Mouse (Mus musculus) limb, embryonic 13.5 days (tissue): ENCODE measurements at regions not wholly inside any gene's neighbourhood (a gene's known extent, or its start where the extent isn't known, plus 50 kb on each side); places are given as distances from the start of the nearest gene placed in this dataset.
A peak's percentile ranks its signal among the peaks of the same experiment; 100 is the strongest.

Source experiments
- ATAC-seq: fragments of 200-750 bp; cut with Nextera tagmentation; 2 replicates; pipeline ENCODE4 v1.8.0; 2017; ENCODE audit warnings: low read depth, moderate number of reproducible peaks, moderate TSS enrichment; ENCODE audit not compliant: low FRiP score
- H3K27ac ChIP-seq: fragments of 300-500 bp; sonication (generic); 2 replicates; pipeline ENCODE4 v1.5.1; 2015; ENCODE audit warnings: inconsistent platforms, mild to moderate bottlenecking, moderate library complexity
- H3K27me3 ChIP-seq: fragments of 300-500 bp; sonication (generic); 2 replicates; pipeline ENCODE4 v1.6.1; 2015; ENCODE audit warnings: mild to moderate bottlenecking, inconsistent platforms
- H3K36me3 ChIP-seq: fragments of 300-500 bp; sonication (generic); 2 replicates; pipeline ENCODE4 v1.6.1; 2015; ENCODE audit warnings: inconsistent platforms, mild to moderate bottlenecking, moderate library complexity
- H3K4me1 ChIP-seq: fragments of 300-500 bp; sonication (generic); 2 replicates; pipeline ENCODE4 v1.6.1; 2015; ENCODE audit warnings: inconsistent platforms
- H3K4me2 ChIP-seq: fragments of 300-500 bp; sonication (generic); replicated peaks from 2 replicates; pipeline ENCODE4 v1.6.1; 2015; ENCODE audit warnings: inconsistent platforms, mild to moderate bottlenecking, moderate library complexity
- H3K4me3 ChIP-seq: fragments of 300-500 bp; sonication (generic); 2 replicates; pipeline ENCODE4 v1.5.1; 2015; ENCODE audit warnings: moderate library complexity, mild to moderate bottlenecking, inconsistent platforms
- H3K9ac ChIP-seq: fragments of 300-500 bp; sonication (generic); 2 replicates; pipeline ENCODE4 v1.6.1; 2015; ENCODE audit warnings: mild to moderate bottlenecking, inconsistent platforms
- H3K9me3 ChIP-seq: fragments of 300-500 bp; sonication (generic); 2 replicates; pipeline ENCODE4 v1.6.1; 2016; ENCODE audit warnings: inconsistent platforms
- WGBS: fragments of 180-500 bp; shearing (Covaris S2); methylation state at CpG from one replicate; pipeline ENCODE4 v1.1.7; 2015; 5-methylcytosine and 5-hydroxymethylcytosine counted together

- H3K27me3 ChIP-seq: no peaks in the 10 kb centered on the region
- no peak overlapping the region for H3K4me3 ChIP-seq
- peaks cover 3% of the 10 kb centered on the region; the same call in 1 of the 2 replicates for H3K4me1 ChIP-seq
- no peak overlapping the region for H3K4me2 ChIP-seq
- no peak overlapping the region for H3K27ac ChIP-seq
- no peaks in the 10 kb centered on the region for H3K36me3 ChIP-seq
- ATAC-seq: no peak
- 75% methylated on average over 4 of the region's 4 CpGs for WGBS
- H3K9me3 ChIP-seq: no peaks in the 10 kb centered on the region
- H3K9ac ChIP-seq: no peak overlapping the region
These were observed 145.1 kb downstream of the Pcdh10 start for GRCm38 (mm10) chr3:45523281-45523680.

GRCm38 (mm10) chr3:45547091-45547490 is 168.9 kb downstream of the Pcdh10 start:
- H3K27ac ChIP-seq: no peak overlapping the region
- no peaks in the 10 kb centered on the region for H3K27me3 ChIP-seq
- H3K4me3 ChIP-seq: no peak overlapping the region
- ATAC-seq: no peak
- no peaks in the 10 kb centered on the region for H3K4me1 ChIP-seq
- no peak overlapping the region for H3K9ac ChIP-seq
- no peaks in the 10 kb centered on the region for H3K36me3 ChIP-seq
- no peak overlapping the region for H3K4me2 ChIP-seq
- 88% methylated on average over 3 of the region's 3 CpGs for WGBS
- H3K9me3 ChIP-seq: no peaks in the 10 kb centered on the region

DNA sequence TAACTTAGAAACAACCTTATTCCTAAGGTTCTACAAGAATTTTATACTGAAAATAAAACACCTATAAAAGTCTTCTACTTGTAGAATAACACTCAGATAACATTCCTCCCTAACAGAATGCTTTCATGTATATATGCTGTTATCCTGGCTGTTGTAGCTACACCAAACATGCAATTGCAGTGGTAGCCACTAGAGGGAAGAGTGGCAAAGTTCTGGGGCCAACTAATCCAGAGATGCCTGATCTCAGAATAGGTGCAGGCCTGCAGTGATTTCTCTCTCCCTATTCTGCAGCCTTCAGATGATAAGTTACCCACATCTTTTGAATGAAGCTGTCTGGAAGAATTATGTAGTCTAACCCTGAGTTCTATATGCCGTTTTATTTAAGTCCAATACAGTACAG is 177.5 kb downstream of the Pcdh10 start:
- ATAC-seq: peak; percentile 59; the same call in 1 of the 2 replicates
- Histone ChIP-seq H3K36me3 (no peaks in the 10 kb centered on the region), H3K27me3 (no peaks in the 10 kb centered on the region), H3K9me3 (no peaks in the 10 kb centered on the region), H3K4me1 (no peaks in the 10 kb centered on the region), H3K4me3 (no peak overlapping the region), H3K9ac (no peak overlapping the region), H3K27ac (no peak overlapping the region), H3K4me2 (no peak overlapping the region)
- WGBS: 34% methylated on average over 1 of the region's 1 CpGs

DNA sequence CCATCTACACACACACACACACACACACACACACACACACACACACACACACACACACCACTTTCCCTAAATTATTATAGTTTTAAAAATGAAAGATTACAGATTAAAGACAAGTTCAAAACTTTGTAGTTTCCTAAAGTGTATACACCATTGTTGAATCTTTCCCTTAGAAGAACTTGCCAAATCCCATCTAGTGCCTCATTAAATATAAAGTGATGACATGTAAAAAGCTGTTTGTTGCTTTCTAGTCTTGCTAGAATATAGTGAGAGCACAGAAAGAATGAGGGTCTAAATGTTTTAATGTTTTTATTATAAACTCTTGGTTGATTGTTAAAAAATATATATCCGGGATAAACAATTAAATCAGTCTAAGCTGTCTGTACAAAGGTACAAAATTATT is 194.8 kb downstream of the Pcdh10 start:
- ATAC-seq: no peak
- Histone ChIP-seq H3K4me3 (no peak overlapping the region), H3K9ac (no peak overlapping the region), H3K36me3 (no peaks in the 10 kb centered on the region), H3K27ac (no peak overlapping the region), H3K4me1 (no peaks in the 10 kb centered on the region), H3K9me3 (no peaks in the 10 kb centered on the region), H3K27me3 (no peaks in the 10 kb centered on the region), H3K4me2 (no peak overlapping the region)
- WGBS: 98% methylated on average over 1 of the region's 1 CpGs

GRCm38 (mm10) chr3:45577035-45577434 is 198.8 kb downstream of the Pcdh10 start:
- Histone ChIP-seq H3K4me3 (no peak overlapping the region), H3K4me1 (no peaks in the 10 kb centered on the region), H3K9me3 (no peaks in the 10 kb centered on the region), H3K27ac (no peak overlapping the region), H3K36me3 (no peaks in the 10 kb centered on the region), H3K9ac (no peak overlapping the region), H3K4me2 (no peak overlapping the region), H3K27me3 (no peaks in the 10 kb centered on the region)
- WGBS: 79% methylated on average over 1 of the region's 1 CpGs
- no peak for ATAC-seq

- Histone ChIP-seq H3K36me3 (no peaks in the 10 kb centered on the region), H3K4me1 (no peaks in the 10 kb centered on the region), H3K27me3 (no peaks in the 10 kb centered on the region), H3K9ac (no peak overlapping the region), H3K27ac (no peak overlapping the region), H3K4me2 (no peak overlapping the region), H3K4me3 (no peak overlapping the region), H3K9me3 (no peaks in the 10 kb centered on the region)
- WGBS: 53% methylated on average over 1 of the region's 1 CpGs
- no peak for ATAC-seq
These were observed 215.4 kb downstream of the Pcdh10 start for GRCm38 (mm10) chr3:45593561-45593960.

GRCm38 (mm10) chr3:45602278-45602677 is 224.1 kb downstream of the Pcdh10 start:
- Histone ChIP-seq H3K4me2 (no peak overlapping the region), H3K36me3 (no peaks in the 10 kb centered on the region), H3K27ac (no peak overlapping the region), H3K4me1 (no peaks in the 10 kb centered on the region), H3K9me3 (no peaks in the 10 kb centered on the region), H3K27me3 (no peaks in the 10 kb centered on the region), H3K9ac (no peak overlapping the region), H3K4me3 (no peak overlapping the region)
- ATAC-seq: no peak
- 74% methylated on average over 2 of the region's 2 CpGs for WGBS

- WGBS: 80% methylated on average over 5 of the region's 5 CpGs
- no peak overlapping the region for H3K27ac ChIP-seq
- H3K4me1 ChIP-seq: no peaks in the 10 kb centered on the region
- H3K4me3 ChIP-seq: no peak overlapping the region
- H3K36me3 ChIP-seq: no peaks in the 10 kb centered on the region
- no peak overlapping the region for H3K9ac ChIP-seq
- no peak overlapping the region for H3K4me2 ChIP-seq
- no peaks in the 10 kb centered on the region for H3K9me3 ChIP-seq
- no peak for ATAC-seq
- H3K27me3 ChIP-seq: no peaks in the 10 kb centered on the region
These were observed 225.0 kb downstream of the Pcdh10 start for GRCm38 (mm10) chr3:45603151-45603550.

- Histone ChIP-seq H3K4me3 (no peak overlapping the region), H3K27ac (no peak overlapping the region), H3K4me2 (no peak overlapping the region), H3K36me3 (no peaks in the 10 kb centered on the region), H3K27me3 (no peaks in the 10 kb centered on the region), H3K4me1 (no peaks in the 10 kb centered on the region), H3K9ac (no peak overlapping the region), H3K9me3 (no peaks in the 10 kb centered on the region)
- no peak for ATAC-seq
These were observed 242.5 kb downstream of the Pcdh10 start for GRCm38 (mm10) chr3:45620729-45621128.

DNA sequence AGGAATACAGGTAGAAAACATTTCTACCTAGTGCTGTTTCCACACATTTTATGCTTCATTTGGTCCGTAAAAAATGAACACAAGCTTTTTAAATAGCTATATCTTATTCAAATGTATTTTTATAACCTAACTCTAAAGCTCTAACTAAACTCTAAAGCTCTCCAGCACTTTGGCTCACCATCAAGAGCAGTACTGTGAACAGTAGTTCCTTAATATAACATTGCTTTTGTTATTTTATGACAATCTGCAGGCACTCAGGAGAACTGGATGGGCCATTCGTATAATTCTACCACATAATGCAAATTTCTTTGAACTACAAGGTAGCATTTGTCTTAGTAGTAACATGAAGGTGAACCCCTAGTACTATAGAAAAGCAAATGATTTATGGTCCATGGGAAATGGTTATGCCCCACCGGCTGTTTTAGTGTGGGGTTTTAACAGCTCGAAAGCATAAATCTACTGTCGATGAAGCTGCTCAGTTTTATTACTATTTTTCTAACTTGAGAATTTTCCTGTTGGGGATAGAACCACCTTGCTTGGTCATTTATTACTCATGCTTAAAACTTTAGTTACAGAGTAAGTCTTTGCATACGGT is 267.8 kb downstream of the Pcdh10 start:
- Histone ChIP-seq H3K36me3 (no peaks in the 10 kb centered on the region), H3K27me3 (no peaks in the 10 kb centered on the region), H3K4me1 (no peaks in the 10 kb centered on the region), H3K9me3 (no peaks in the 10 kb centered on the region), H3K9ac (no peak overlapping the region), H3K4me2 (no peak overlapping the region), H3K4me3 (no peak overlapping the region), H3K27ac (no peak overlapping the region)
- ATAC-seq: no peak
- WGBS: 40% methylated on average over 6 of the region's 6 CpGs

- no peaks in the 10 kb centered on the region for H3K9me3 ChIP-seq
- ATAC-seq: no peak
- H3K4me1 ChIP-seq: no peaks in the 10 kb centered on the region
- H3K27ac ChIP-seq: no peak overlapping the region
- H3K4me3 ChIP-seq: no peak overlapping the region
- H3K36me3 ChIP-seq: no peaks in the 10 kb centered on the region
- H3K9ac ChIP-seq: no peak overlapping the region
- H3K27me3 ChIP-seq: no peaks in the 10 kb centered on the region
- no peak overlapping the region for H3K4me2 ChIP-seq
These were observed 271.2 kb downstream of the Pcdh10 start for GRCm38 (mm10) chr3:45649361-45649760.

DNA sequence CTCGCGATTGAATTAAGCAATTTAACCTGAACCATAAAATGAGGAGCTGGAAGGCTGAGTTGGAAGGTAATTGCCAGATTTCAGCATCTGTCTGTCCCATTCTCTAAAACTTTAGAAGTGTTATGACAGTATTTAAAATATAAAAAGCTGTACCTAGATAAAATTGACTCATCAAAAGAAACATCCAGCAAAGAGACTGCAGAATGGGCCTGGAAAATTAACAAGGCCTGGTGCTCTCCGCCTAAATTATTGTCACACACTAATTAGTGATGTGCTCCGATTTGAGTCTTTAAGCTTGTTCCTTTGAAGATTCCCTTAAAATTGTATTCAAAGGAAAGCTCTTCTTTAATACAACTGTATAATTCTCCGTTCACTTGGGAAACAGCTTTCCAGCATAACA is 278.8 kb downstream of the Pcdh10 start:
- no peaks in the 10 kb centered on the region for H3K4me1 ChIP-seq
- ATAC-seq: no peak
- 86% methylated on average over 5 of the region's 5 CpGs for WGBS
- H3K27me3 ChIP-seq: no peaks in the 10 kb centered on the region
- no peak overlapping the region for H3K27ac ChIP-seq
- no peak overlapping the region for H3K4me3 ChIP-seq
- no peak overlapping the region for H3K9ac ChIP-seq
- H3K9me3 ChIP-seq: no peaks in the 10 kb centered on the region
- H3K4me2 ChIP-seq: no peak overlapping the region
- no peaks in the 10 kb centered on the region for H3K36me3 ChIP-seq

DNA sequence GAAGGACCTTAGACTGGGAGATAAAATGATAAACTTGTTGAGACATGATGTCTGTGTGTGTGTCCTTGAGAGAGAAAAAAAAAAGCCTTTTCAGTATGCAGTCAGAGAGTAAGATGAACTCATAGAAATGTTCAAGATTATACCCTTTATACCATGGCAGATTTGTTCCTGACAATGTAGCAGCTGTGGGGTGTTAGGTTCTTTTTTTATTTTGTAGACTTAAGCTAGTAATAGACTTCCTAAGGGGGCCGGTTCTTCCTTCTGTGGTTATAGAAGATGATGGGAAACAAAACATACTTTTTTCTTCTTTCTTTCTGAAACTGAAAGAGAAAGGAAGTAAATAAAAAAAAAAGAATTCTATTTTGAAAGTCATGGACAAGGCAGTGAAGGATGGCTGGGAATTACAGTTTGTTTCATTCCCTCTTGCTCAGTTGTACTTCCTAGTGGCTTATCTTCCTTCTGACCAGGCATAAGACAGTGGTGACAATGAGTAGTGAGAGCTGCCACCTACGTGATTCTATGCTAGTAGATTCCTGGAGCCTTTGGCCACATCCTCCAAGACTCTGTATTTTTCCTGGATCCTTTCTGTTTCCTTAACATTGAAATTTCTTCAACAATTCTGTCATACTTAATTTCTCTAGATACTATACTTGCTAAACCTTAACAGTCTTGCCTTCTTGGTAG is 280.0 kb downstream of the Pcdh10 start:
- Histone ChIP-seq H3K9ac (no peak overlapping the region), H3K9me3 (no peaks in the 10 kb centered on the region), H3K4me2 (no peak overlapping the region), H3K4me3 (no peak overlapping the region), H3K36me3 (no peaks in the 10 kb centered on the region), H3K27ac (no peak overlapping the region), H3K4me1 (no peaks in the 10 kb centered on the region), H3K27me3 (no peaks in the 10 kb centered on the region)
- 80% methylated on average over 2 of the region's 2 CpGs for WGBS
- no peak for ATAC-seq
